Mouse (Mus musculus) liver (tissue): Measurements from ENCODE around the gene Foxa3.
A peak's percentile ranks its signal among the peaks of the same experiment; 100 is the strongest.

Experiments used
- DNase-seq: peaks from one replicate; pipeline ENCODE4 v3.0.0-alpha.2; 2020; ENCODE audit warnings: mixed read lengths

Gene Foxa3

DNA sequence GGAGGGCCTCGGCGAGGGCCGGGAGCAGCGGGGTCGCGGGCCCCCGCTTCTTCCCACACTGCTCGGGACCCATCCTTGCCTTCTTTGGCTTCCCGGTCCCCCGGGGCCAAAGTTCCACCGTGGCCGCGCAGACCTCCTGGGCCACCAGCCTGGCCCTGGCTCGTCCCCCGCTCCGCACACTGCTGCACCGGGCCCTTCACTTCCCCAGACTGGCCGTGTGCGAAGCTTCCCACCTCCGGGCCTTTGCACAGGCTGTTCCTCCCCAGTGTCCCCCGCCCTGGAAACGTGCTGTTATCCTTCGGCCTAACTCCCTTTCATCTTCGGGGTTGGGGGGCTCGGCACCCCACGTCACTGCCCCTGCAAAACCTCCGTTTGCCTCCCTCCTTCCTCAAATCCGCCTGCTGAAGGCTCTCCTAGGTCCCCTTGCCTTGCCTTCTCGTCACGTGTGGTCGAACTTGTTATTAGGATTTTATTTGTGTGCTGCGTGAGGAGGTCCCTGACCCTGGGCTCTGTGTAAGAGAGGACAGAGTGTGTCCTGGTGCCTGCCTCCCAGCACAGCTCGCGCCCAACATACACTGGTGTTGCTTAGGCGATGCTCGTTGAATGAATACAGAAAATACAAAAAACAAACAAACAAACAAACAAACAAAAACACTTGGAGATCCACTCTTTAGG is 1.4 kb upstream of the Foxa3 start:
- DNase-seq = peak; percentile 41

DNA sequence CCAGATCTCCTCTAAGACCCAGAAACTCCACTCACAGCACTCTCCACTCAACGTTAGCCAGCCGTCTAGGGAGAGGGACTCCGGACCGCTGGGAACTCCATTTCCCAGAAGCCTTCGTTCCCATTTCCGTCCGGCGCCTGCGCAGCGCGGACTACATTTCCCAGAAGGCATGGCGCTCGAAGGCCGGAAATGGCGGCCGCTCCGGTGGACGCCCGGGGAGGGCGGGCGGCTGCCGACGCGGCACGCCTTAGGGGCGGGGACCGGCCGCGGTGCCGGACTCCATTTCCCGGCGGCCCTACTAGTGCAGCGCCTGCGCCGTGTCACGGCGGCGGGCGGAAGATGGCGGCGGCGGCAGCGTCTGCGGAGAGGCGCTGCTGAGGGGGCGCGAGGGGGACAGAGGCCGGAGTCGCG is 763 bp upstream of the Foxa3 start, which contains the start of gene Sympk:
Gene Sympk (plus strand): TSS at position 282 of the 411 bp plus-strand sequence.
- peak; percentile 96 for DNase-seq

DNA sequence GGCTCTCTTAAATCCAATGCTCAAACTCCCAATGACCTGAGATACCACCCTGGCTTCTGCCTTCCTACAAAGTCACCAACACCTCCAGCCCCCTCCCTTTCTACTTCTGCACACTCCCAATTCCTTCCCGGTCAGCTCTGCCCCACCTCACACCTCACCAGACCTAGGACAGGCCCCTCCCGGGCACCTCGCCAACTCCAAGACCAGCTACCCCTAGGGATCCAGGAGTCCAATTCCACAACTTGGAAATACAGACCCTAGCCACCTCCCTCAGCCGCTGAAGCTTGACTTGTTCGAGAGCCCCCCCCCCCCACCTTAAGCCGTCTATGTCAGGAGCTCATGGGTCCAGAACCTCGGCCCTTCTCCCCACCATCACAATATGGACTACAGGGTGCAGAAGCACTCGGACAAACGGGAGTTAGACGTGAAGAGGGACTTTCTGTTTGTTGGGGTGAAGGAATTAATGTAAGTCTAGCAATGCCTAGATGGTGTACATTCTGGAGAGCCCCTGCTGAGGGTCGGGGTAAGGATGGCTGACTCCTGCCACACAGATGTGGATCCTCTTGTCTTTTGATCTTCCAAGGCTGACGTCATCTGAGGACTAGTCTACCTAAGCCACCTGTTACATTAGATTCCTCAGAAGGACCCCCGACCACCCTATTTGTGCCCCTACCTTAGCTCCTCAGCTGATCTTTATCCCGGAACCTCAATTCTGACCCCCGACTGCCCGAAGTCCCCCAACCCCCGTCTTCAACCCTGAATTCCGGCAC is 964 bp downstream of the Foxa3 start:
- DNase-seq = no peak

DNA sequence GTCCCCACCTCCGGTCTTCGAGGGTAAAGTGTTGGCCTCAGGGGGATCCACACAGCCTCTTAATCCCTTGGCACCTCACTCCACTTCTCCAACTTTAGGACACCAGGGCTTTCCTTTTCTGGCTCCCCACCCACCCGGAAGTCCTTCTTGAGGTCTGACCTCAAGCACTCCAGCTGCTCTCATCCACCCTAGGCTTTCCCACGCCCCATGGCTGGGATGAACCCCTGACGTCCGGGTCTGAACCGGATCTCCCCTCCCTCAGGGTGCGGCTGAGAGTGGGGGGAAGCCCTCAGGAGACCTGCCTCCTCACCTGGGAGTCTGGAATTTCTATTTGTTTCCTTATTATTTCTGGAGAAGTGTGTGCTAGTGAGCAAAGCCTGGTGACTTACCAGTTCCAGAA is 2.3 kb downstream of the Foxa3 start:
- no peak for DNase-seq

DNA sequence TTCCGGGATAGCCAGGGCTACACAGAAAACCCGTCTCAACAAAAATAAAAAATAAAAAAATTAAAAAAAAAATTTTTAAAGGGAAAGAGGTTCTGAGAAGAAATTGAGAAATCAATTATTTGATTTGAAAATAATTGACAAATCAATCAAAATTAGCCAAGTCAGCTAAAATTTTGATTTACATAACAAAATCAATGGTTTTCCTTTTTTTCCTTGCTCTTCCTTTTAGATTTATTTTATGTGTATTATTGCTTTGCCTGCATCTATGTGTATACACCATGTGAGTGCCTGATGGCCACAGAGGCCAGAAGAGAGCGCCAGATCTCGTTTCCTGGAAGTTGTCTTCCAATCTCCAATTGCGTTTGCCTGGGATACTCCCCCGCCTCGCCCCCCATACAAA is 5.4 kb downstream of the Foxa3 start:
- no peak for DNase-seq

DNA sequence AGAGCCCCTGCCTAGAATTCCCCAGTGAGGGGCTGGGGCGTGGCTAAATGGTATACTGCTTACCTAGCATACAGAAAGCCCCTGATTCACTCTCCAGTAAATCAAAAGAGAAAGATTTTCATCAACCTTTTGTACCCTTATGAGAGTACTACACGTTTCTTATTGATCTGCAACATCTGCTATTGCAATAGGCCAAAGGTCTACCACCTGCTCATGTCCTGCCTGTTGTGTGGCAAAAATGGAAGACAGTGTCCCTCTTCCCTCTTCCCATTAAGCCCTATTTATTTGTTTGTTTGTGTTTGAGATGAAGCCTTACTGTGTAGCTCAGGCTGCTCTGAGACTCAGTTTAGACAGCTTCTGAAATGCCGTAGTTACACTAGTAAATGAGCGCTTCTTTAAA is 7.3 kb downstream of the Foxa3 start:
- no peak for DNase-seq

DNA sequence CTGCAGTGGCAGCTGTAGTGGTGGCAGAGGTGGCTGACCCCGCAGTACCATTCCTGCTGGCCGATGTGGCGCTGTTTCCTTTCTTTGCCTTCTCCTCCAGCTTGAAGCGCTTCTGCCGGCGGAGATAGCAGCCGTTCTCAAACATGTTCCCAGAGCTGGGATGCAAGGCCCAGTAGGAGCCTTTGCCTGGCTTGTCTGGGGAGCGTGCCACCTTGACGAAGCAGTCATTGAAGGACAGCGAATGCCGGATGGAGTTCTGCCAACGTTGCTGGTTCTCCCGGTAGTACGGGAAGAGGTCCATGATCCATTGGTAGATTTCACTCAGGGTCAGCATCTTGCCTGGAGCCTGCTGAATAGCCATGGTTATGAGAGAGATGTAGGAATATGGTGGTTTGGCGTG is 8.9 kb downstream of the Foxa3 start:
- DNase-seq = no peak

DNA sequence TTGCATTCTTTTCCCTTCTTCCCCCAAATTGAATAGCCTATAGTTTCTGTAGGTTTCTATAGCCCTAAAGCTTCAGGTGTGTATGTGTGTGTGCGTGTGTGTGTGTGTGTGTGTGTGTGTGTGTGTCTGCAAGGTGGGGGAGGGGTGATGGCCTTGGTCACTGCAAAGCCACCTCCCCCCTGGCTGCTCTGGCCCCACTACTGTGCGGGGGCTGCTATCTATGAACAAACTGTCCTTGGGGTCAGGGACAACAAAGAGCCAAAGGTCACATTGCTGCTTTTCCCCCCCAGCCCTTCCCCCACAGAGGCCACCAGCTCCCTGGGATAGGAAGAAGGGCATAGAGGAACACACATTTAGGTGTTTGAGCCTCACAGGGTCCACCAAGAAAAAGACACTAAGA is 10.5 kb downstream of the Foxa3 start:
- DNase-seq = peak; percentile 65

DNA sequence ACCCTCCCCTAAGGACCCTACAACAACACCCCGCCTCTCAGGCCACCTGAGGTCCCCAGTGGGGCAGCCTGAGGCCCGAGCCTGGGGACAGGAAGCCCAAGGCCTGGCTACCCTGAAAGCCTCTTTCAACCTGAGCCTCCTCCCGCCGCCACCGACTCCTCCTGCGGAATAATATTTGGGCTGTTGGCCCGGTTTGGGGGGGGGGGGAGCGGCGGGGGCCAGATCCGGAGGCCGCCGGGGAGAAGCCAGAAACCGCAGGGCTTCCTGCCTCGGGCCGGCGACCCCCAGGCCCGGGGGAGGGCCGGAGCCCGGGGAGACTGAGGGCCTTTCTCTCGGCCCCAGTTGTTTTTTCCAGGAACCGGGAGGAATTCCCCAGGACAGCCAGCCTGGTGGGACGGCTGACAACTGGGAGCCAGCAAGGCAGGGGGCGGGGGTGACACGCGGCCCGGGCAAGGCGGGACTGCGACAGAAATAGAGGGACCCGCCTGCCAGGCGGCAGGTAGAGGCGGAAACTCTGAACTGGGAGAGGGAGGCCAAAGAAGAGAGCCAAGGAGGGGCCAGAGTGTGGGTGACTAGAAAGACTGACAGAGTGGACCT is 11.2 kb downstream of the Foxa3 start:
- DNase-seq = peak; percentile 53

DNA sequence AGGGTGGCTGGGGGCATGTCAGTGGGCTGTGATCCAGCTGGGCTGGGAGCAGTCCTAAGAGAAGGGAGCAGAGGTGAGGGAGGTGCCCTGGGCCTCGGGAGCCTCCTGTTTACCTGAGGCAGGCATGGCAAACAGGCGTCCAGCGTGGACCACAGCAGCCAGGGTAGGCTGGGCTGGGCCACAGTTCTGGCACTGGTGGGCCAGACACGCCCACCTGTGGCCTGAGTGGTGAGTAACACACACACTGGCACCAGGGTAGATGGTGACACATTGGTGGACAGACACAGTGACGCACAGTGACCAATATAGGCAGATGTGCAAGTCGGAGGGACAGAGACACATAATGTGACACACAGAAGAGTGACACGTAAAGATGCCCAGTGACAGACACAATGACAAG is 12.8 kb downstream of the Foxa3 start:
- DNase-seq = no peak

DNA sequence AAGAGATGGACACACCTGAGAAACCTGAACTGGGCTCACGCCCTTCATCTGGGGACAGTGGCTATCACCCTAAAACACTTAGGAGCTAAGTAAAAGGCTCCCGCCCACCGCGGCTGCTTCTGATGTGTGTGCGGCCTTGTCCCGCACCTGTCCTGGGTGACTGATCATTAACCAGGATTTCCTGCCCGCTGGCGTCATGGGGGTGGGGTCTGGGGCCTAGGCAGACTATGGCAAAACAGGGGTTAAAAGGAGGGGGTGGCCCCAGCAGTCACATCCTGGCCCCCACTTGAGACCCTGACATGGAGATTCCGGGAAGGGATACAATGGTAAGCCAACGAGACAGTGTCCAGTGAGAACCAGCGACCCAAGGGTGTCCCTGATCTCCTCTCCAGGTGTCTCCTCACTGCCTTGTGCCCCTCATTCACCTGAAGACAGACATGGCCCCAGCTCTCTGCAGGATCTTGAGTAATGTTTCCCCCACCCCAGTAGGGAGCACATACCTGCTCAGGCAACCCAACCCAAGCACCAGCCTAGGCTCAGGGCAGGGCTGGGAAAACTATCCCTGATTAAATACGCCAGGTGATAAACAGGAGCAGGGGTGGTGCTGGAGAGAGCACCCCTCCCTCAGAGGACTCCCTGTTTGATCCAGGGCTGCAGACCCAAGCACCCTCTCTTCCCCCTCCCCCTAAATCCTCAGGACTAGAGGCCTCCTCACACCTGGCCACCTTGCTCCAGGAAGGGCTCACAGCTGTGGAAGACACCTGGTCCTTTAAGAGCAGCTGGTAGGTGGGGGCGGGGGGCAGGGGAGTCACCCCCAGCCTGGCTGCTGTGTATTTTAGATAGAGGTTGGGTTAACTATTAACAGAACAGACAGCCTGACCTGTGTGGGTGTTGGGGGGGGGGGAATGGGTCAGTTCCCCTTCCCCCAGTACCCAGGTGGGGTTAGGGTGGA is 16.0 kb downstream of the Foxa3 start:
- peak; percentile 65 for DNase-seq

DNA sequence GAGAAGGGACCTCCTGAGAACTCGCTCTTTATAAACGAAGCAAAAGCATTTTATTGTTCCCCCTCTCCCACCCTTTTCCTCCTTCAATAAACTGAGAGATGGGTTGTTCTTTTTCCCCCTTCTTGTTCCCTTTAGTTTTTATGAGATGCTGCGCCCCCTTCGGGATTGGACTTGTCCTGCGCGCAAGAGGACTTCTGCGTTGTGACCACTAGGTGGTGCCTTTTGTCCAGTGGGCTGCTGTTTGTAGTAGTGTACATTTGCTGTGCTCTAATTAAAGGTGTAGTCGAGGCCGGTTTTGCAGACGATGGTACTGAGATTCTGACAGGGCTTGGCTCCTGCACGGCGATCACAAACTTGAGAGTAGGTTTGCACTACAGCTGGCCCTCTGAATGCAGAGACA is 16.9 kb downstream of the Foxa3 start:
- peak; percentile 84 for DNase-seq

DNA sequence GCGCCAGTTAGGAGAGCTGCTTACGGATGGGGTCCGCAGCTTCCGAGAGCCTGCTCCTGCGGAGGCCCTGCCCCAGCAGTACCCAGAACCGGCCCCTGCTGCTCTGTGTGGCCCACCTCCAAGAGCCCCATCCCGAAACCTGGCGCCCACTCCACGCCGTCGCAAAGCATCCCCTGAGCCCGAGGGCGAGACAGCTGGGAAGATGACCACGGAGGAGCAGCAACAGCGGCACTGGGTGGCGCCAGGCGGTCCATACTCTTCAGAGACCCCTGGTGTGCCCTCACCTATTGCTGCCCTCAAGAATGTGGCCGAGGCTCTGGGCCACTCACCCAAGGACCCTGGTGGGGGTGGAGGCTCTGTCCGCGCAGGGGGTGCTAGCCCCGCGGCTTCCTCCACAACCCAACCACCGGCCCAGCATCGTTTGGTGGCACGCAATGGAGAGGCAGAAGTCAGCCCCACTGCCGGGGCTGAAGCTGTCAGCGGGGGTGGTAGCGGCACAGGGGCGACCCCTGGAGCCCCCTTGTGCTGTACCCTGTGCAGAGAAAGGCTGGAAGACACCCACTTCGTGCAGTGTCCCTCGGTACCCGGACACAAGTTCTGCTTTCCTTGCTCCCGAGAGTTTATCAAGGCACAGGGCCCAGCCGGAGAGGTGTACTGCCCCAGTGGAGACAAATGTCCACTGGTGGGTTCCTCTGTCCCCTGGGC is 17.8 kb downstream of the Foxa3 start:
- DNase-seq = no peak

DNA sequence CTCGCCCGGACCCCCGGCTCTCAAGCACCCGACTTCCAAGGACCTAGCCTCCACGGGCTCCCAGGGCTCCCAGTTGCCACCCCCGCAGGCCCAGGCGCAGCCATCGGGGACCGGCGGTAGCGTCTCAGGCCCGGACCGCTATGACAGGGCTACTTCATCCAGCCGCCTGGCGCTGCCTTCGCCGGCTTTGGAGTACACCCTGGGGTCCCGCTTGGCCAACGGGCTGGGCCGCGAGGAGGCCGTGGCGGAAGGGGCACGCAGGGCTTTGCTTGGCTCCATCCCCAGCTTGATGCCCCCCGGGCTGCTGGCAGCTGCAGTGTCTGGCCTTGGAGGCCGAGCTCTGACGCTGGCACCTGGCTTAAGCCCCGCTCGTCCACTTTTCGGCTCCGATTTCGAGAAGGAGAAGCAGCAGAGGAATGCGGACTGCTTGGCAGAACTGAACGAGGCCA is 18.7 kb downstream of the Foxa3 start:
- DNase-seq = no peak

DNA sequence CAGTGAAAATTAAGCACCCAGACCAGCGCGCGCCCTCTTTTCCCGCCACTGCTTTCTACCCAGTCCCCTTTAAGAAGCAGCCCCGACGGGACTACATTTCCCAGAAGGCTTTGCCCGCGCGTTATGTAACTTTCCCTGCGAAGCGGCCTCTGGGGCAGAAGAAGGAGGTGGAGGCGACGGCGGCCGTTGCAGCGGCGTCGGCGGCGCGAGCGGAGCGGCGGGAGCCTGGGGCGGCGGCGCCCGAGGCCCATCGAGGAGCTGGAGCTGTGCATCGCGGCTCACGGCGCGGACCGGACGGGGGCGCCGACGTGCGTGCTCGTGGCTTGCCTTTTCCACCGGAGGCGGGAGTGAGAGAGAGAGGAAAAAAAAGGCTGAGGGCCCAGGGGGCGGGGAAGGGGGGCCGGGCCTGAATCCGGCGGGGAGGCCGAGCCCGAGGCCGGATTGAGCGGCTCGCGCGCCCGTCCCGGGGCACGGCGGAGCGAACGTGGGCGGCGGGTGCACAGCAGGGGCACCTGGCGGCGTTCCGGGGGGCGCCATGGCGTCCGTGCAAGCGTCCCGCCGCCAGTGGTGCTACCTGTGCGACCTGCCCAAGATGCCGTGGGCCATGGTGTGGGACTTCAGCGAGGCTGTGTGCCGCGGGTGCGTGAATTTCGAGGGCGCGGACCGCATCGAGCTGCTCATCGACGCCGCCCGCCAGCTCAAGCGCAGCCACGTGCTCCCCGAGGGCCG is 19.3 kb downstream of the Foxa3 start, which contains the start of gene Irf2bp1:
Gene Irf2bp1 (plus strand): TSS at position 143 of the 729 bp plus-strand sequence.
- DNase-seq = peak; percentile 92

DNA sequence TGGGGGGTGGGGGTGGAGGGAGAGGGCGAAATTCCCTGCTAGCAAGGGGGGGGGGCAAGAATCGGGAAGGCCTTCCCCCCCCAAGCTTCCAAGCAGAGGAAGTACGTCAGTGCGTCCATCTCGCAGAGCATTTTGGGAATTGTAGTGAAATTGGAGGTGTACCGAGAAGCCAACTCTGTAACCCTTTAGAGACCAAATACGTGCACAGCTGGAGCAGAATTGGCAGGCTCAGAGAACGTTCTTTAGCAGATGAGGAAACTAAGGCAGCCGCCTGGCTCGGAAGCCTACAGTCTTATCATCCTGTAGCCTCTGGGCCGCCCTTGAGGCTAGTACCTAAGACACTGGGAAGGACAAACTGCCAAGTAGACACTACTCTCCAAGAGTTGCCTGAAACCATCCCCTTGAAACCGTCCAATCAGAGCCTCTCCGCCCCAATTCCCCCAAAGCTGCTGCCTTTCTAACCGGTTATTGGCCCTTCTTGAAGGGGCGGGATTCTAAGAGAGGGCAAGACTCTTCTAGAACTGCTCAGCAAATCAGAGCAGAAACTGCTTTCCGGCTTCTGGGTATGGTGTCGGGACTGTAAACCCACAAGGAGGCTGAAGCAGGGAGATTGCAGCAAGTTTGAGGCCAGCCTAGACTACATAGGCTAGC is 20.4 kb downstream of the Foxa3 start:
- peak; percentile 78 for DNase-seq

DNA sequence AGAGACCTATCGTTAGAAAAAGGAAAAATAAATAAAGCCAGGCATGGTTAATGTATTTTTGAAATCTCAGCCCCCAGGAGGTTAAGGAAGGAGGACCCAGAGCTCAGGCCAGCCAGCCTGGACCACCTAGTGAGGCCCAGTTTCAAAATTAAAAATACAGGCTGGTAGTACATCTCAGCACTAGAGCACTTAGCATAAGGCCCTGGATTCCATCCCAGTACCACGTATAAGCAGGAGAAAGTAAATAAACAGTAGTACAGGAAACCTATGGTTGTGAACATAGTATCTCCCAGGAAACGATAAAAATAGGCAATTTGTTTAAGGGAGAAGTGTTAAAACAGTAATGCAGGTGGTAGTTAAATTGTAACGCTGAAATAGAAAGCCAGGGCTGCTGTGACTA is 21.2 kb downstream of the Foxa3 start:
- DNase-seq = no peak

DNA sequence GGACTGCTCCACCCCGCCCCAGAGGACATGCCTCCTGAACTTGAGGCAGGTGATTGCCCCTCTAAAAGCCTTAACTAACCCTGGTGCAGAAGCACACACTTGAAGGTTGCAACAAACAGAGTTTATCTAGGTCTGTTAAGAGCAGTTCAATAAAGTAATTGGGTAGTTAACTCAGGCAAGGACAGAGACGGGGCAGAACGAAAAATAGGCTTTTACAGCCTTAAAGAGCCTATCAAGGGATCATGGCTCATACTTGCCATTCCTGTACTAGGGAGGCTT is 21.6 kb downstream of the Foxa3 start:
- no peak for DNase-seq

DNA sequence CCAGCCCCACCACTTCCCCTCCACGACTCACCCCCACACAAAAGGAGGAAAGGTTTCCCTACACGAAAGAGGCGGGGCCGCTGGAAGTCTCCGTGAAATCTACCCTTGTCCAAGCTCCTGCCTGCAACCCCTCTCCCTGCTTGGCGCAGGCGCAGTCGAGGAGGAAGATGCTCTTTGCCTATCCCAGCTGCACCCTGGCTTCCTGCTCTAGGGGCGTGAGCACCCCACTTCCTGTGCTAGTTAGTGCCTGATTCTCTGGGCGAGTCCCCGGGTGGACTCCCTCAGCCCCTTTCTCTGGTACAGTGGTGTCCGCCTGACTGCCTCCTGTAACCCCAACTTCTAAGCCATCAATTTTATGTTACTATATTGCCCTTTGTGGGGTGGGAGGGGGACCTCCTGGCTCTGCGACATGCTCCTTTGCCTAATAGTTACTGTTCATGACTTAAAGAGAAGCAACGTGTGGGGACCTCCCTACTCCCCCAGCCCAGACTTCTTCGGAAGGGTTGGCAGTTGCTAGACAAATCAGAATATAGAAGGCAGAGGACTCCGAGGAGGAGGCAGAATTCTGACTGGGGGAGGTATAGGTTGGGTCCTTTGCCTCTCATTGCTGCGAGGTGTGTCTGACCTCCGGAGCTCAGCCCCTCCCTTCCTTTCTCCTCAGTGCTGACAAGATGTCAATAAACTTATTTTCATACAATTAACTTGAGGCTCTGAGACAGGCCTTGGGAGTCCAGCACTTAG is 22.1 kb downstream of the Foxa3 start:
- DNase-seq = peak; percentile 80

DNA sequence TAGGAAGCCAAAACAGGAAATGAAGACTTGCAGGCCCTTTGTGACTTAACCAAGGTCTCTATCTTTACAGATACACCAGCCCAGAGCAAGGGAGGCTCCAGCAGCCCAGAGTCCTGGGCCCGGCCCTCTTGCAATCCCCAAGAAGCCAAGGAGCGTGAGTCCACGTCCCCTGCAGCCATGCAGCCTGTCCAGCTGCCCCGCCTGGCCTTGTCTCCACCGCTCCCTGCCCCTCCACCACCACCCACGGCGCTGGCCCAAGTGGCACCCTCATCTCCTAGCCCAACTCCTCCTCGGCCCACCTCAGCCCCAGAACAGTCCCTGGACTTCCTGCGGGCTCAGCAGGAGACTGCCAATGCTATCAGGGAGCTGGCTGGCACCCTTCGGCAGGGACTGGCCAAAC is 22.9 kb downstream of the Foxa3 start:
- DNase-seq = no peak
